ENCODE assay signal across 13 mouse cellular contexts in the genomic region with DNA sequence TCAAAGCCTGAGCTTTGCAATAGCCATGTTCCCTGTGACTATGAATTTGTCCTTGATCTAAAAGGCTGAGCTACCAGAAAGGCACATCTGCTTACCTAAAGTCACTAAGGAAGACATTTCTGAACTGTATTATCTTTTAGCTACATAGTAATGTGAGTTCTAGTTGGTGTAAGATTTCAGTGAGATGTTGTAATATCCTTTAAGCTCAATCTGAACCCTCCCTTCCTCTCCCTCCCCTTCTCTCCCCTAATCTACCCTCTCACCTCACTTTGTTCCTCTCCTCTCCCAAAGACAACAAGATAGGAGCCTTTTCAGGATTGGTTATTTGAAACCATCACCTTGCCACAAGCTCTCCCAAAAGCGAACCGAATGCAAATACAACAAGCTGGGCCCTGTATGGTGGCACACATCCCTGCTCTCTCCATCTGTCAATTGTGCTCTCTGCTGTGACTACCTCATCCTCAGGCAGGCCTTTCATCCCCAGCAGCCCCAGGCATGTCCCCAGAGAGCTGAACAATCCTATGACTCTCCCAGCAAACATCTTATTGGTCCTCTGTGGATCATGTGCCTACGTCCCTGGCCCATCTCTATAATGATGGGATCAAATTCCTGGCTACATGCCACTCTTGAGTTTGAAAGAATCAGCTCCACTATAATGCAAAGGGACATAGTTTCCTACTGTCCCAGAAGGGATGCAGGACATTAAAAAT. TPM values are rescaled to one million over a fixed set of nuclear protein-coding genes. Genes with fewer than 3 reads are reported as not detected.
DNase-seq lines count a peak whose midpoint lies in the region; ATAC-seq and TF ChIP-seq lines count a peak whose summit lies in the region.
"Had no signal": no experiment of that assay in that cellular context is flagged by ENCODE, and none has a peak within 500 bp of the region (broad histone marks: within the 10 kb centered on the region; RNA-seq: fewer than 3 reads in every experiment).

No protein-coding gene starts in this region.

- peak; percentile 75 for ATAC-seq in hindbrain, postnatal 0 days

- no peaks in the 10 kb centered on the region for H3K9me3 ChIP-seq in embryonic facial prominence, embryonic 10.5 days
- no peaks in the 10 kb centered on the region for H3K9me3 ChIP-seq in hindbrain, postnatal 0 days (ENCODE audit: low read length)
- H3K9me3 ChIP-seq: heart, embryonic 12.5 days; limb, embryonic 13.5 days had no signal

- H3K27me3 ChIP-seq in C2C12 (ENCODE audit: control insufficient read depth, insufficient read depth, insufficient read length) = no peaks in the 10 kb centered on the region
- H3K27me3 ChIP-seq in embryonic facial prominence, embryonic 10.5 days (replicated peaks; ENCODE audit: low read depth, poor library complexity, severe bottlenecking) = no peaks in the 10 kb centered on the region
- H3K27me3 ChIP-seq in hindbrain, postnatal 0 days (ENCODE audit: insufficient read depth, low read length) = no peaks in the 10 kb centered on the region
- H3K27me3 ChIP-seq: heart, embryonic 12.5 days; limb, embryonic 13.5 days had no signal

- peaks cover 25% of the 10 kb centered on the region for H3K4me1 ChIP-seq in embryonic facial prominence, embryonic 10.5 days
- no peaks in the 10 kb centered on the region for H3K4me1 ChIP-seq in hindbrain, postnatal 0 days (ENCODE audit: insufficient read depth, low read length)

- no peaks in the 10 kb centered on the region for H3K79me2 ChIP-seq in C2C12 (ENCODE audit: control insufficient read depth, insufficient read depth)

- no peak overlapping the region for H3K9ac ChIP-seq in hindbrain, postnatal 0 days (replicated peaks; ENCODE audit: low read length)
- H3K9ac ChIP-seq: heart, embryonic 12.5 days; limb, embryonic 13.5 days had no signal

- no peak overlapping the region for H3K4me2 ChIP-seq in hindbrain, postnatal 0 days (ENCODE audit: low read depth, low read length)
- H3K4me2 ChIP-seq: heart, embryonic 12.5 days; limb, embryonic 13.5 days had no signal

- no peak for DNase-seq in layer of hippocampus, adult 2 months (ENCODE audit: low spot score in 2 of 2)
- no peak for DNase-seq in layer of hippocampus, postnatal 14 days (ENCODE audit: low spot score in 2 of 2)
- peak; percentile 60 for DNase-seq in embryonic facial prominence, embryonic 10.5 days (ENCODE audit: low spot score)
- DNase-seq in hindbrain, postnatal 0 days (ENCODE audit: low spot score) = peak; percentile 65
- DNase-seq in kidney, postnatal 36 days = no peak
- no peak for DNase-seq in heart, adult 18-20 months
- DNase-seq in kidney, postnatal 25 days = no peak
- DNase-seq: adrenal gland, postnatal 14 days; right cerebral cortex, postnatal 25 days; thymus, postnatal 25 days had no signal

- H3K4me3 ChIP-seq in layer of hippocampus, adult 2 months = no peak overlapping the region
- no peak overlapping the region for H3K4me3 ChIP-seq in C2C12 (ENCODE audit: insufficient read depth, poor library complexity, severe bottlenecking)
- no peak overlapping the region for H3K4me3 ChIP-seq in embryonic facial prominence, embryonic 10.5 days
- no peak overlapping the region for H3K4me3 ChIP-seq in hindbrain, postnatal 0 days (ENCODE audit: low read length)
- H3K4me3 ChIP-seq: heart, embryonic 12.5 days; limb, embryonic 13.5 days had no signal

- H3ac ChIP-seq in C2C12 (ENCODE audit: control insufficient read depth, insufficient read length, low read depth) = no peak overlapping the region

- no peaks in the 10 kb centered on the region for H3K36me3 ChIP-seq in C2C12 (ENCODE audit: control insufficient read depth, insufficient read depth)
- H3K36me3 ChIP-seq in embryonic facial prominence, embryonic 10.5 days (replicated peaks) = no peaks in the 10 kb centered on the region
- no peaks in the 10 kb centered on the region for H3K36me3 ChIP-seq in hindbrain, postnatal 0 days (ENCODE audit: insufficient read depth, low read length)
- H3K36me3 ChIP-seq: heart, embryonic 12.5 days; limb, embryonic 13.5 days had no signal

- TF ChIP-seq CTCF in layer of hippocampus, adult 2 months (conservative IDR thresholded peaks at IDR 0.05) = no peak
- TF ChIP-seq CTCF in C2C12 (IDR thresholded peaks at IDR 0.05; ENCODE audit: control insufficient read depth, insufficient read depth, insufficient read length) = no peak
- TF ChIP-seq CTCF in hindbrain, postnatal 0 days (IDR thresholded peaks at IDR 0.05; ENCODE audit: low read depth) = no peak

- WGBS in embryonic facial prominence, embryonic 10.5 days = 56% methylated on average over 3 of the region's 3 CpGs
- WGBS in hindbrain, postnatal 0 days = 48% methylated on average over 3 of the region's 3 CpGs

- H3K79me3 ChIP-seq in C2C12 (ENCODE audit: low read depth) = no peaks in the 10 kb centered on the region

- peak overlapping the region; percentile 43; the same call in 1 of the 2 replicates for H3K27ac ChIP-seq in layer of hippocampus, adult 2 months
- H3K27ac ChIP-seq in embryonic facial prominence, embryonic 10.5 days (replicated peaks) = peak overlapping the region; percentile 40; the same call in 1 of the 2 replicates
- H3K27ac ChIP-seq in hindbrain, postnatal 0 days = no peak overlapping the region
- H3K27ac ChIP-seq: limb, embryonic 13.5 days had no signal

TF ChIP-seq in C2C12, 6 proteins besides CTCF, POLR2A, EP300 and RAD21:
- no peak for TF ChIP-seq MYOG (IDR thresholded peaks at IDR 0.05; ENCODE audit: control insufficient read depth, extremely low read depth, insufficient read length)
- TF ChIP-seq USF1 (IDR thresholded peaks at IDR 0.05; ENCODE audit: low read depth) = peak; percentile 98
- TF ChIP-seq CEBPB (IDR thresholded peaks at IDR 0.05; ENCODE audit: low read depth) = peak; percentile 68
- no peak for TF ChIP-seq MAX (IDR thresholded peaks at IDR 0.05)
- no peak for TF ChIP-seq FOSL1 (IDR thresholded peaks at IDR 0.05; ENCODE audit: insufficient read depth, low read length, poor library complexity, severe bottlenecking)
- TF ChIP-seq MYOD1 (IDR thresholded peaks at IDR 0.05; ENCODE audit: control insufficient read depth, insufficient read length, low read depth) = no peak

RNA-seq across cellular contexts. Expression of a gene that starts 39.2 kb away (rescaled TPM):
- 100 to 1,000 TPM; 171 TPM for total RNA-seq in layer of hippocampus, adult 2 months (2021)
- 100 to 1,000 TPM; 219 to 230 TPM for total RNA-seq in layer of hippocampus, postnatal 14 days (2021)
- polyA plus RNA-seq in C2C12 (2012; fragmentation: generic; extraction: Trizol) = 54.1 TPM
- 56.5 and 59.5 TPM in 2 replicates for polyA plus RNA-seq in embryonic facial prominence, embryonic 10.5 days (2016; fragmentation: Nextera tagmentation; extraction: Ambion mirVana)
- total RNA-seq in hindbrain, postnatal 0 days (2014; rRNA removed) = 241 and 273 TPM in 2 replicates
- 116 and 123 TPM in 2 replicates for polyA plus RNA-seq in hindbrain, postnatal 0 days (2015; fragmentation: Nextera tagmentation; extraction: Ambion mirVana)
- 10 to 100 TPM; 24.6 to 26.5 TPM for total RNA-seq in heart, adult 18-20 months (2021)

RNA-seq across cellular contexts. Expression of a gene that starts 44.4 kb away (rescaled TPM):
- 10 to 100 TPM; 14.1 to 14.5 TPM for total RNA-seq in layer of hippocampus, adult 2 months (2021)
- total RNA-seq in layer of hippocampus, postnatal 14 days (2021) = 10 to 100 TPM; 12.2 to 15.0 TPM
- 116 TPM for polyA plus RNA-seq in C2C12 (2012; fragmentation: generic; extraction: Trizol)
- 97.3 and 115 TPM in 2 replicates for polyA plus RNA-seq in embryonic facial prominence, embryonic 10.5 days (2016; fragmentation: Nextera tagmentation; extraction: Ambion mirVana)
- 23.9 and 31.6 TPM in 2 replicates for total RNA-seq in hindbrain, postnatal 0 days (2014; rRNA removed)
- 28.2 and 31.1 TPM in 2 replicates for polyA plus RNA-seq in hindbrain, postnatal 0 days (2015; fragmentation: Nextera tagmentation; extraction: Ambion mirVana)
- 10 to 100 TPM; 17.1 to 20.8 TPM for total RNA-seq in heart, adult 18-20 months (2021)

Comparison
In these comparisons a context has a peak if more than half of its experiments do, and no peak if none do; other contexts are left out.
1. DNase-seq: peak in embryonic facial prominence, embryonic 10.5 days (single experiment) and hindbrain, postnatal 0 days (single experiment); none in layer of hippocampus, adult 2 months (0 of 2), layer of hippocampus, postnatal 14 days (0 of 2), kidney, postnatal 36 days (0 of 2), heart, adult 18-20 months (0 of 2) and kidney, postnatal 25 days (0 of 2).